Mouse (Mus musculus): ENCODE data around the gene Bpifb9b.
A peak's percentile ranks its signal among the peaks of the same experiment; 100 is the strongest.
"Not testable (repeated sequence)": the region's sequence is repeated elsewhere in the genome, so short reads cannot be mapped to it uniquely, and the experiment has no call there.

Gene Bpifb9b

DNA sequence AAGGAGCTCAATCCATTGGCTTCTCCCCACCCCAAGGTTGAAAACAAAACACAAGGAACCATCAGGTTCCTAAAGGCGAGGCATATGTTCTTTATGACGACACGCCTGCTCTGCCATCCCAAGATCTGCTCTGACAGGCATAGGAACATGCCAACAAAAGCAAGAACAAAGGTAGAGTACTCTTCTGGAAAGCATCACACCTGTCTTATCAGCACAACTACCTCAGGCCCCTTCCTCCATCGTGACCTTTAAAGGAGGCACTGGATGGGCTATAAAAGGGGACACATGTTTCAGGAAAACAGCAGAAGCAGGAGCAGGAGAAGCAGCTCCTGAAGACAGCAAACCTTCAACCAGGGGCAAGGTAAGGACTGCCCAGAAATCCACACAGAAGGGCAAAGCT is at the start of gene Bpifb9b:
TSS of gene Bpifb9b (plus strand) at position 301 of the 400 bp plus-strand sequence.
- DNase-seq (ENCODE audit: low spot score): not testable (repeated sequence)

DNA sequence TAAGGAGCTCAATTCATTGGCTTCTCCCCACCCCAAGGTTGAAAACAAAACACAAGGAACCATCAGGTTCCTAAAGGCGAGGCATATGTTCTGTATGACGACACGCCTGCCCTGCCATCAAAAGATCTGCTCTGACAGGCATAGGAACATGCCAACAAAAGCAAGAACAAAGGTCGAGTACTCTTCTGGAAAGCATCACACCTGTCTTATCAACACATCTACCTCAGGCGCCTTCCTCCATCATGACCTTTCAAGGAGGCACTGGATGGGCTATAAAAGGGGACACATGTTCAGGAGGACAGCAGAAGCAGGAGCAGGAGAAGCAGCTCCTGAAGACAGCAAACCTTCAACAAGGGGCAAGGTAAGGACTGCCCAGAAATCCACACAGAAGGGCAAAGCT is 49.5 kb upstream of the Bpifb9b start, which contains the start of gene Bpifb9a:
TSS of gene Bpifb9a (plus strand) at position 301 of the 400 bp plus-strand sequence.
- not testable (repeated sequence) for DNase-seq (ENCODE audit: low spot score)

DNA sequence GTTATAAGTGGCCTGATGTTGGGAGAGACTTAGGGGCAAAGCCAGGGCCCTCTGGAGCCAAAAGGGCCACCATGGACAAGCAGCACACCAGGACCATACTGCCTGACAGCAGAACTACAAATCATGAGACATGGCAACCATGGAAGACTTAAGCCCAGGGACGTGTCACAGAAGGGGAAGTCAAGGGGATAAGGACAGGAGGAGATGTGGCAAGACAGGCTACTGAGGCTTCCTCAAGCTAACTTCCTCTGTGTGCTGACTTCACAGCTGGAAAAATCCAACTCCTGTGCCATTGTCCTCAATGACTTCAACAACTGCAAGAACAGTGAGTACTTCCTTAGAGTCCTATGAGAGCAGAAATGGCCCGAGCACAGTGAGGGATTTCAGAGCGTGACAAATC is 42.6 kb upstream of the Bpifb9b start:
- DNase-seq (ENCODE audit: low spot score): not testable (repeated sequence)

DNA sequence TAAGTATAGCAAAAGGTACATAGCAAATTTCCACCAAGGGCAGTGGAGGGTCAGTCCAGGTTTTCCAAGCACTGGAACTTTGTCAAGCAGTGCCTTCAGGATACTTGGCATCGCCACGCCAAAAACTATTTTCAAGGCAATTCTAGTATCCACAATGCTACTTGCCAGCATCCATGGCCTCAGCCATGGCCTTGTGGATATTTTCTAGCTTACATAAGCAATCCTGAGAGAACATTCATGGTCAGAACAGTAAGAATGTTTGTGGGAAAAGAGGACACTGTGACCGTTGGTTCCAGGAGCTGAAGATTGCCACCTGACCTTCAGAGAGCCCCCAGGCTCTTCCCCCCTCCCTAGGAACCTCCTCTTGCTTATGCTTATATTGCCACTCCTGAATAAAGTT is 15.2 kb upstream of the Bpifb9b start:
- not testable (repeated sequence) for DNase-seq (ENCODE audit: low spot score)

DNA sequence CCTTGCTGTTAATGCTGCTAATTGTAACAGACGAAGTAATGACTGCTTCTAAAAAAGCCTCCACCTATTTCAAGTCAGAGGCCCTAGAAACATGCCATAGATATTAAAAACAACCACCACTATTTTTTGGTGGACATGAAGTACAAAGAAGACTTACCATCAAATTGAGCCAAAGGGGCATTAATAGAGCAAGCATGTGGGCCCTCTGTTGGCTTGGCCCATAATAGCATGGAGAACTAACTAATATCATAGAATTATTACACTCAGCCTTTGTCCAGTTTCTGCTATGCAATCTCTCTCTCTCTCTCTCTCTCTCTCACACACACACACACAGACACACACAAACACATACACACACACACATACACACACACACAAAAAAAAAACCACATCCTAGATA is 14.2 kb upstream of the Bpifb9b start:
- DNase-seq (ENCODE audit: low spot score): no peak

DNA sequence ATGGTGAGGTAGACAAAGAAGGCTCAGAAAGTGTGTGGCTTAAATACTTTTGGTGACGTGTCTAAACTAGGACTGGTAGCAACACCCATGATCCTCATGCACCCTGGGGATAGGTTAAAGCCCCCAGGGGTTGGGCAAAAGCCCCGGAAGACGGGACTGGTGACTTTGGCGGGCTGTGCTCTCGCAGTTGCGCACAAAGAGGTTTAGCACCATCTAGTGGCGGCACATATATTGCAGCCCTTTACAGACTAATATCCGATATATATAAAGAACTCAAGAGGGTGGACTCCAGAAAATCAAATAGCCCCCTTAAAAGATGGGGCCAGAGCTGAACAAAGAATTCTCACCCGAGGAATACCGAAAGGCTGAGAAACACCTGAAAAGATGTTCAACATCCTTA is 12.3 kb upstream of the Bpifb9b start:
- DNase-seq (ENCODE audit: low spot score): not testable (repeated sequence)

DNA sequence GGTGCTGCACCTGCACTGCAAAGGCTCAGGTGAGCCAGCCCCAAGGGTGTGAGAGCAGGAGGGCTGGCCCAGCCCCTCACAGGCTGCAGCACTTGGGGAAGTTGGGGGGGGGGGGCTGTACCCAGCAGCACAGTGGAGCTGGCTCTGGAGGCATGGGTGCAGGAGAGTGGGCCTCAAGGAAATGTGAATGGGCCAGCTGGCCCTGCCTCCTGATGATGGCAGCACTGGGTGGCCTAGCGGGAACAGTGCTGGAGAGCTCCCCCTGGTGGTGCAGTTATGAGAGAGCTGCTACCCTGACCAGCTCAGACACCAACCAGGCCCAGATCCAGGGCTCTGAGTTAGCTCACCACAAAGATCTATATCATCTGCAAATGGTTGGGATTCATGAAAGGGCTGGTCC is 6.5 kb upstream of the Bpifb9b start:
- DNase-seq (ENCODE audit: low spot score): peak; percentile 71

DNA sequence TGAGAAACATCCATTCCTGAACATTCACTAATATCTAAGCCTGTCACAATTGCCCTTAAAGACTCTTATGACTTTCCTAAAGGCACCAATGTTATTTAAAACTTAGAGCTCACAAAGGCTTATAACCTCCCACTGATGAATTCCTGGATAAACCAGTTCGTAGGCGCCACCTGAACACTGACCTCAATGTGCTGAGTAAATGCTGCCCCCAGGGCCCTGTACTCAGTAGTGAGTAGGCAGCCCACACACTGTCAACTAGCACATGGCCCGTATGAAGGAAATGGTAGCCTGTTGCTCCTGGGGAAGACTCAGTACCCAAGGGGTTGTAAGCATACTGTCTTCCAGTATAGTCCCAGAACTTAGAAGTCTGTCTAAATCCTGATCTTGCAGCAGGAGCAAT is 5.3 kb upstream of the Bpifb9b start:
- DNase-seq (ENCODE audit: low spot score): no peak

DNA sequence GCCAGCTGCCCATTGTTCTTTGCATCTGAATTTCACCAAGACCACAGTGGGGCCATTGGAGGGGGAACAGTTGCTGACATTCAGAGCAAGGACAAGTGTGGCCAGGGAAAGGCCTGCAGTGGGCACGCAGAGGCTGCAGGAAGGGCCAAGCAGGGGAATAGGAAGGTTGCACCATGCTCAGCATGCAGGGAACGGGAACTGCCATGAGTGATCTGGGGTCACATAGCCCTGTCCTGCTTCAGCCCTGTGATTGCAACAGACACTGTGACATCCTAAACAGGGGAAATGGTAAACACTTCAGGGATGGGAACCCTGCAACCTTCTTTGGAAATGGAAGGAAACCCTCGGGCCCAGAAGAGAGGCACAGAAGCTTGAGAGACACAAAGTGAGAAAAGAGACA is 2.4 kb upstream of the Bpifb9b start:
- not testable (repeated sequence) for DNase-seq (ENCODE audit: low spot score)

DNA sequence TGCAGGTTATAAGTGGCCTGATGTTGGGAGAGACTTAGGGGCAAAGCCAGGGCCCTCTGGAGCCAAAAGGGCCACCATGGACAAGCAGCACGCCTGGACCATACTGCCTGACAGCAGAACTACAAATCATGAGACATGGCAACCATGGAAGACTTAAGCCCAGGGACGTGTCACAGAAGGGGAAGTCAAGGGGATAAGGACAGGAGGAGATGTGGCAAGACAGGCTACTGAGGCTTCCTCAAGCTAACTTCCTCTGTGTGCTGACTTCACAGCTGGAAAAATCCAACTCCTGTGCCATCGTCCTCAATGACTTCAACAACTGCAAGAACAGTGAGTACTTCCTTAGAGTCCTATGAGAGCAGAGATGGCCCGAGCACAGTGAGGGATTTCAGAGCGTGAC is 6.7 kb downstream of the Bpifb9b start:
- not testable (repeated sequence) for DNase-seq (ENCODE audit: low spot score)

DNA sequence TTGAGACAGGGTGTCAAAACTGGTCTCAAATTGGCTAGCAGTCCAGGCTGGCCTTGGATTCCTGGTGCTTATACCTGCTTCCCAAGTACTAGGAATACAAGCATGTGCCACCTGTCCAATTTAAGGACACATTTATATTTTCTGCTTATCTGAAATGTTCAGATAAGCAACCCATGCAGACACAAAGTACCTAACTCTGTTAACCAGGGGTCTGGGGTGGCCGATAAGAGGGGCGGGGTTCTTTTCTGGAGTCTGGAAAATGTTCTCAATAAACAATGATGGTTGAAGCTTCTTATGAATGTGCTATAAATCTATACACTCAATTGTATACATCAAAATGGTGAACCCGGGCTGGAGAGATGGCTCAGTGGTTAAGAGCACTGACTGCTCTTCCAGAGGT is 19.8 kb downstream of the Bpifb9b start:
- DNase-seq (ENCODE audit: low spot score): no peak

DNA sequence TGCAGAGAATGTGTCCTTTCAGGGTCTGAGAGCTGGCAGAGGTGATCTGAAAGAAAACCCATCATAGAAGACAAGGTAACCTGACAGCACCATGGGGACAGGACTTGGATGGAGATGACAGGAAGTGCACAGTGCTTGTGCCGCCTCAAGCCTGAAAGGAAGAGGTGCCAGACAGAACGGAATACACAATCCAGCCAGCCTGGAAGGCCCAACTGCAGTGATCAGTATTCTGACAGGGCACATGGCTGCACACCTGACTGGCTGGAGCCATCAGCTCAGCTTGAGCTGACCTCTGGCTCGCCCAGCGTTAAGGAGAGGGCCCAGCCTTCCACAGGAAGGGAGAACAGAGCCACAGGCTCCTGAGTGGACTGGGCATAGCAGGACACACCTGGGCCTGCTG is 28.5 kb downstream of the Bpifb9b start:
- DNase-seq (ENCODE audit: low spot score): no peak

DNA sequence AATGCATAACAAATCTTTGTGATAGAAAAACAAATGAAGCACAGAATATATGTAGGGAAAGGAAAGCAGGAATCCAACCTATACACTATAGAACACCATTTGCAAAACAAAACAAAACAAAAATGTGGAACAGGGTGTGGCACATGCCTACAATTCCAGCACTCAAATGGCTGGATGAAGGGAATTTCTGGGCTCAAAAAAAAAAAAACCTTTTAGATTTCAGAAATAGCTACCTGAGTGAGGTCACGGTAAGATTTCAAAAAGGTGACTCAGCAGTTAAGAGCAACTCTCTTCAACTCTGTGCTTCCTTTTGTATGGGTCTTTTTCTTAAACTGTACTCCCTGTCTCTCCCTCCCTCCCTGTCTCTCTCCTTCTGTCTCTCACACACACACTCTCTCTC is 31.1 kb downstream of the Bpifb9b start:
- DNase-seq (ENCODE audit: low spot score): no peak

DNA sequence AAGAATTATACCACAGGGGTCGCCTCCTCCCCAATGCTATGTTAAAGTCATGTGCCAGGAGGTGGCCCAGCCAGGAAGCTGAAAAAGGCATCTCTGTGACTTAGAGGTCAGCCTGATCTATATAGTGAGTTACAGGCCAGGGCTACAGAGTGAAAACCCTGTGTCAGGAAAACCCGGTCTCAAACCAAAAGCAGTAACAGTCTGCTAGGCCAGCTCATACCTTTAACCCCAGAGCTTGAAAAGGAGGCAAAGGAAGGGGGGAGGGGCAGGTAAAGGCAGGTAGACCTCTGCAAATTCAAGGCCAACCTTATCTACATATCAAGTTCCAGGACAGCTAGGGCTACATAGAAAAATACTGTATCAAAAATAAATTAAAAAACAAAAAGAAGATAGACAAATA is 32.3 kb downstream of the Bpifb9b start:
- no peak for DNase-seq (ENCODE audit: low spot score)

DNA sequence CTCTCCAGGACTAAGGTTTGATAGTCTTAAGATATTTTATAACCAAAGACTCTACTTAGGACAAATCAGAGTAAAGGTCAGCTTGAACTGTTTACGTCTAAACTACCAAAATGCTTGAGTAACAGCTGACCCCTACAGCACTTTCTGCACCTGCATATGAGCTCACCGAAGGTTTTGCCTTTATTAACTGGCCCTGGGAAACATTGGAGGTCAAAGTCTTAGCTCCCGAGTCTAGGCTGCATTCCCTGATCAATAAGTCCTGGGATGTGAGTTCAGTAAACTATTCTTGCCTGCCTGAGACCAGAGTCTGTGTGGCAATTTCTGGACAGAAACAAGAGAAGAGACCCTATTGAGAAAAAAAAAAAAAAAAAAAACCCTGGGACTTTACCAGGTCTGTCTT is 41.1 kb downstream of the Bpifb9b start:
- no peak for DNase-seq (ENCODE audit: low spot score)

DNA sequence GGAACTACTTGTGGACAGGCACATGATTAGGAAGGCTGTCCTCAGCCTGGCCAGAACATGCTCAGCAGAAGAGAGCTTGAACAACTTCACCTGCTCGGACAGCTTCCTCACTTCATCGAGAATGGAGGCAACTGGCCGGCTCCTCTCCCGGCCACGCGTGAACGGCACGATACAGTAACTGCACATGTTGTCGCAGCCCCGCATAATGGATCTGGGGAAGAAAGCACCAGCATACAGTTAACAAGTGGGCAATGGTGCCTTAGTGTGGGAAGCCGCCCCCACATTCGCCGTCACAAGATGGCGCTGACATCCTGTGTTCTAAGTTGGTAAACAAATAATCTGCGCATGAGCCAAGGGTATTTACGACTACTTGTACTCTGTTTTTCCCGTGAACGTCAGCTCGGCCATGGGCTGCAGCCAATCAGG is 47.0 kb downstream of the Bpifb9b start:
- not testable (repeated sequence) for DNase-seq (ENCODE audit: low spot score)

DNA sequence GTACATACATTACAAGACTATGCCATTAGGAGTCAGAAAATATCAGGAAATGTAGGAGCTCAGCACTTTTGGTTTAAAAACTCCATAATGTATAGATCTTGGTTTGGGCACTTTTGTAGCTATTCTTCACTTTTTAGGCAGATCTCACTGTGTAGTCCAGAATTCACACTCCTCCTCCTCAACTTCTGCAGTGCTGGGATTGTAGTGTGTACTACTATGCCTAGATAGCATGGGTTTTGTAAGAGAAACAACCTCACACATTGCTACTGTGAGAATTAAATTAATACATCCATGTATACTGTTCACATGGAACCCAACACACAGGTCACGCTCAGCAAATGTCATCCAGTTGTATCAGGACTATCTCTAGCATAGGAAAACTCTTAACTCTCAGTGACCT is 60.5 kb downstream of the Bpifb9b start:
- DNase-seq (ENCODE audit: low spot score): no peak
